8 mouse cellular contexts compared by ENCODE assay signal in the genomic region with DNA sequence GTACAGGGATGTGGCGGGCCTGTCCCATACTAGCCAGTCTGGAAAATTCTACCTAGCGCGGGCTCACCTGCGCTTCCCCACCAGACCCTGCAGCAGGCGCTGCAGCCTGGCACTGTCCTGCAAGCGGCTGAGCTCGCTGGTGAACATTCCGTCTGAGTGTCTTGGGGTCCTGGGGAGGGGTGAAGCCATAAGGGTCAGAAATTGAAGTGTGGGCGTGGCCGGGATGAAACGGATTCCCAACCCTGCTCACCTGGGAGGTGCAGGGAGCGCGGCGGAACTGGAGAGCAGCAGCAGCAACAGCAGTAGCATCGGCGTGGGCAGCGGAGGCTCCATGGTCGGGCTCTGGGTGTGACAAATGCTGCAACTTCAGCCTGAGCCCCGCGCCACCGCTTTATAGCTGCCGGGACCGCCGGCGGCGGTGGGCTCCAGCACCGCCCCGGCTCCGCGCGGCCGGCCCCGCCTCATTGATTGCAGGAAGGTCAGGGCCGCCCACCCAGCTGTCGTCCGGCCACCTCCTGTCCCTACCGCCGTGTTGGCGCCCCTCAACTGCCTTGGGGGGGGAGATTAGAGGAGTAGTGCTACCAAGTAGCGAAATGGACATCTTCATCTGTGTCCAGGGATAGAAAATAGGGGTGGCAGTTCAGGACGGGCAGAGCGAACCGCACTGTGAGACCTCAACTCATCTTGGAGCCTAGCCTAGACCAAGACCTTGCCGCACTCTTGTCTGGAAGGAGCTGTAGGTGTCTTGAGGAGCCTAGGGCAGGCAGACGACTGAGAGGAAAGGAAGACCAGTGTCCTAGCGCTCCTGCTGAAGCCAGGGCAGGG. TPM values are rescaled to one million over a fixed set of nuclear protein-coding genes. Genes with fewer than 3 reads are reported as not detected.
DNase-seq lines count a peak whose midpoint lies in the region; ATAC-seq and TF ChIP-seq lines count a peak whose summit lies in the region.

A gene (minus strand): TSS at position 368 of the 825 bp plus-strand sequence.

- TF ChIP-seq CTCF in heart, adult 2 months (IDR thresholded peaks at IDR 0.05), result peak; percentile 46
- TF ChIP-seq CTCF in brain, embryonic 14.5 days (IDR thresholded peaks at IDR 0.05; ENCODE audit: borderline replicate concordance, extremely low read depth, insufficient read depth, insufficient read length), result peak; percentile 60
- peak; percentile 66 for TF ChIP-seq CTCF in kidney, postnatal 0 days (IDR thresholded peaks at IDR 0.05; ENCODE audit: low read depth)

- H3K79me2 ChIP-seq in heart, adult 2 months (replicated peaks; ENCODE audit: control insufficient read depth, insufficient read depth, low read length), result no peaks in the 10 kb centered on the region

- peak; percentile 74 for ATAC-seq in forebrain, embryonic 13.5 days
- peak; percentile 60 for ATAC-seq in kidney, postnatal 0 days (replicated peaks; ENCODE audit: low FRiP score, low read depth)
- ATAC-seq in midbrain, embryonic 12.5 days (ENCODE audit: low FRiP score, low read depth), result peak; percentile 74

- intact Hi-C loops in heart, adult 2 months (cut with DNase I), result no loop called here
- intact Hi-C loops in heart, postnatal 14 days (cut with DNase I), result no loop called here

- H3K9ac ChIP-seq in heart, adult 2 months (ENCODE audit: low read depth, low read length), result peak within 1 kb of the TSS; percentile 20
- peak within 1 kb of the TSS; percentile 65 for H3K9ac ChIP-seq in forebrain, embryonic 13.5 days
- H3K9ac ChIP-seq in kidney, postnatal 0 days (ENCODE audit: low read depth, low read length), result peak within 1 kb of the TSS; percentile 46; the same call in 1 of the 2 replicates
- peak within 1 kb of the TSS; percentile 51 for H3K9ac ChIP-seq in midbrain, embryonic 12.5 days (replicated peaks)

- H3K27ac ChIP-seq in heart, adult 2 months, result no peak within 1 kb of the TSS
- no peak within 1 kb of the TSS for H3K27ac ChIP-seq in forebrain, embryonic 13.5 days
- no peak within 1 kb of the TSS for H3K27ac ChIP-seq in kidney, postnatal 0 days
- H3K27ac ChIP-seq in midbrain, embryonic 12.5 days (replicated peaks), result no peak within 1 kb of the TSS

- 10% methylated on average over 46 of the region's 46 CpGs for WGBS in heart, adult 2 months
- WGBS in forebrain, embryonic 13.5 days, result 2% methylated on average over 46 of the region's 46 CpGs
- WGBS in kidney, postnatal 0 days, result 2% methylated on average over 46 of the region's 46 CpGs
- 1% methylated on average over 45 of the region's 46 CpGs for WGBS in midbrain, embryonic 12.5 days

- H3K4me2 ChIP-seq in forebrain, embryonic 13.5 days, result peak within 1 kb of the TSS; percentile 92
- peak within 1 kb of the TSS; percentile 88 for H3K4me2 ChIP-seq in kidney, postnatal 0 days (ENCODE audit: low read length)
- H3K4me2 ChIP-seq in midbrain, embryonic 12.5 days (replicated peaks), result peak within 1 kb of the TSS; percentile 88

- no peaks in the 10 kb centered on the region for H3K4me1 ChIP-seq in heart, adult 2 months (ENCODE audit: control insufficient read depth, insufficient read depth, low read length)
- peaks cover 20% of the 10 kb centered on the region; the same call in 1 of the 2 replicates for H3K4me1 ChIP-seq in forebrain, embryonic 13.5 days
- H3K4me1 ChIP-seq in kidney, postnatal 0 days (replicated peaks; ENCODE audit: insufficient read depth, low read length), result peaks cover 15% of the 10 kb centered on the region
- H3K4me1 ChIP-seq in midbrain, embryonic 12.5 days, result peaks cover 17% of the 10 kb centered on the region

- no peak for TF ChIP-seq POLR2A in heart, adult 2 months (IDR thresholded peaks at IDR 0.05; ENCODE audit: insufficient read depth, low read depth, low read length)
- no peak for TF ChIP-seq POLR2A in brain, embryonic 14.5 days (IDR thresholded peaks at IDR 0.05; ENCODE audit: borderline replicate concordance, extremely low read depth, insufficient read depth, insufficient read length, poor library complexity, severe bottlenecking)

- DNase-seq in heart, adult 2 months, result no peak
- no peak for DNase-seq in heart, postnatal 14 days
- DNase-seq in brain, embryonic 14.5 days (ENCODE audit: low read depth), result peak; percentile 73
- DNase-seq in kidney, postnatal 0 days (ENCODE audit: low spot score), result peak; percentile 71
- no peak for DNase-seq in right cerebral cortex, adult 2 months (ENCODE audit: low spot score in 2 of 2)
- DNase-seq in natural killer cell, adult 2 months (ENCODE audit: low spot score in 2 of 2), result no peak

- H3K4me3 ChIP-seq in heart, adult 2 months, result peak within 1 kb of the TSS; percentile 20
- peak within 1 kb of the TSS; percentile 47 for H3K4me3 ChIP-seq in forebrain, embryonic 13.5 days
- H3K4me3 ChIP-seq in kidney, postnatal 0 days (replicated peaks; ENCODE audit: low read depth, low read length), result peak within 1 kb of the TSS; percentile 39
- peak within 1 kb of the TSS; percentile 44 for H3K4me3 ChIP-seq in midbrain, embryonic 12.5 days

- no peak for TF ChIP-seq EP300 in heart, adult 2 months (IDR thresholded peaks at IDR 0.05; ENCODE audit: insufficient read depth, low read depth, low read length)

- H3K36me3 ChIP-seq in heart, adult 2 months (ENCODE audit: control insufficient read depth, insufficient read depth, low read length), result no peaks in the 10 kb centered on the region
- H3K36me3 ChIP-seq in forebrain, embryonic 13.5 days (ENCODE audit: poor library complexity, severe bottlenecking), result no peaks in the 10 kb centered on the region
- H3K36me3 ChIP-seq in kidney, postnatal 0 days (ENCODE audit: insufficient read depth, low read length), result no peaks in the 10 kb centered on the region
- no peaks in the 10 kb centered on the region for H3K36me3 ChIP-seq in midbrain, embryonic 12.5 days

- peaks cover 1% of the 10 kb centered on the region; the same call in 1 of the 2 replicates for H3K27me3 ChIP-seq in heart, adult 2 months (ENCODE audit: control insufficient read depth, insufficient read depth, low read length)
- peaks cover 24% of the 10 kb centered on the region for H3K27me3 ChIP-seq in forebrain, embryonic 13.5 days
- no peaks in the 10 kb centered on the region for H3K27me3 ChIP-seq in kidney, postnatal 0 days (ENCODE audit: insufficient read depth, low read length)
- peaks cover 34% of the 10 kb centered on the region for H3K27me3 ChIP-seq in midbrain, embryonic 12.5 days

- H3K9me3 ChIP-seq in forebrain, embryonic 13.5 days (replicated peaks), result no peaks in the 10 kb centered on the region
- no peaks in the 10 kb centered on the region for H3K9me3 ChIP-seq in kidney, postnatal 0 days (replicated peaks; ENCODE audit: low read length)
- H3K9me3 ChIP-seq in midbrain, embryonic 12.5 days, result no peaks in the 10 kb centered on the region

RNA-seq across cellular contexts. Expression of the gene that starts here (rescaled TPM):
- total RNA-seq in heart, adult 2 months (2021), result not detected
- not detected in 2 replicates for polyA plus RNA-seq in heart, adult 2 months (2012; rRNA removed)
- total RNA-seq in heart, postnatal 14 days (2021), result not detected
- 2.4 and 3.8 TPM in 2 replicates for polyA plus RNA-seq in brain, embryonic 14.5 days (2012; rRNA removed)
- polyA plus RNA-seq in forebrain, embryonic 13.5 days (2015; fragmentation: Nextera tagmentation; extraction: Ambion mirVana), result 0.60 and 0.62 TPM in 2 replicates
- 35.1 and 37.9 TPM in 2 replicates for polyA plus RNA-seq in kidney, postnatal 0 days (2015; fragmentation: Nextera tagmentation; extraction: Ambion mirVana)
- 0.64 and 1.3 TPM in 2 replicates for polyA plus RNA-seq in midbrain, embryonic 12.5 days (2016; fragmentation: Nextera tagmentation; extraction: Ambion mirVana)

Comparison
In these comparisons a context has a peak if more than half of its experiments do, and no peak if none do; other contexts are left out.
1. Peak in ATAC-seq, H3K4me3 ChIP-seq, H3K9ac ChIP-seq and H3K4me2 ChIP-seq in forebrain, embryonic 13.5 days; RNA of the gene not detected or under 1 TPM.
2. DNase-seq: peak in brain, embryonic 14.5 days (single experiment) and kidney, postnatal 0 days (single experiment); none in heart, adult 2 months (0 of 2), heart, postnatal 14 days (0 of 2), right cerebral cortex, adult 2 months (0 of 2) and natural killer cell, adult 2 months (0 of 2).
3. Peak in every context shown above with its lines, with median percentiles within 50 percentile points of each other: H3K4me3 ChIP-seq, H3K9ac ChIP-seq, CTCF ChIP-seq, ATAC-seq and H3K4me2 ChIP-seq.